Mouse (Mus musculus) inflammation-experienced regulatory T-cells (primary cell): ENCODE results near the gene Sdc1. TPM values are rescaled to one million over a fixed set of nuclear protein-coding genes. Genes with fewer than 3 reads are reported as not detected.

ENCODE experiments used
- polyA plus RNA-seq, 2 experiments: library from polyadenylated mRNA; unstranded; fragments of 100-300 nt; shearing (Covaris generic); gene quantifications; one replicate each; pipeline ENCODE4 v1.2.1; 2017

Sdc1 gene
- polyA plus RNA-seq: 1 to 10 TPM in 1 of 2 experiments, under 1 TPM in 1; 0.71 to 1.3 TPM

DNA sequence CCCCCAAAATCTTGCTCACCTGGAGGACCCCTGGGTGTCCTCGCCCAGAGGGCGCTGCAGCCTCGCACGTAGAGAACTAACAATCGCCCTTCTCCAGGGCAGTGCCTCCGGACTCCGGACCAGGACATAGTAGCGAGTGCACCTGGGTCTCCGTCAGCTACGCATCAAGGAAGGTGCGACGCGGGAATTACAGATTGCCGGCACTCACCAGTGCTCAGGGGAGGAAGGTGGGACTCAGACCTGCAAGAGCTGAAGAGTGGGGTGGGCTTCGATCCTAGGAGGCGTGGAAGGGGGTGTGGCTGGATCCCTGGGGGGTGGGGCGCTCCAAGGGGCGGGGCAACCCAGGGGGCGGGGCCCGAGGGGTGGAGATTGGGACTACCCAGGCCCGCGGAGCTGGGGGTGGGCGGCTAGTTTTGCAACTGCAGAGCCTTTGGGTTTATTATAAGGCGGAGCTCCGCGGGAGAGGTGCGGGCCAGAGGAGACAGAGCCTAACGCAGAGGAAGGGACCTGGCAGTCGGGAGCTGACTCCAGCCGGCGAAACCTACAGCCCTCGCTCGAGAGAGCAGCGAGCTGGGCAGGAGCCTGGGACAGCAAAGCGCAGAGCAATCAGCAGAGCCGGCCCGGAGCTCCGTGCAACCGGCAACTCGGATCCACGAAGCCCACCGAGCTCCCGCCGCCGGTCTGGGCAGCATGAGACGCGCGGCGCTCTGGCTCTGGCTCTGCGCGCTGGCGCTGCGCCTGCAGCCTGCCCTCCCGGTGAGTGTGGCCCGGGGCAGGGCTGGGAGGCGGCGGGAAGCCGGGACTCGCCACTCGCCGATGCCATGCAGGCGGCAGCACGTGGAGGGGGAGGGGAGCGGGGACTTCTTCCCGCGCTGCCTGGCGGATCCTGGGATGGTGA, at the start of gene Sdc1:
Gene Sdc1, plus strand, starts transcription at position 378 of the 898 bp plus-strand sequence.

Other genes starting within 250 kb of the Sdc1 start
- not detected for gene Slc7a15, start 172.3 kb upstream of the Sdc1 start, polyA plus RNA-seq
- 10 to 100 TPM in 1 of 2 experiments, 1 to 10 TPM in 1; 7.9 to 11.7 TPM for gene Pum2, start 97.2 kb upstream of the Sdc1 start, polyA plus RNA-seq
- gene Laptm4a, start 150.3 kb downstream of the Sdc1 start, polyA plus RNA-seq: 100 to 1,000 TPM; 149 to 174 TPM
- gene Matn3, start 176.6 kb downstream of the Sdc1 start, polyA plus RNA-seq: under 1 TPM; 0.16 to 0.49 TPM
- 1 to 10 TPM; 3.5 to 4.1 TPM for gene Wdr35, start 202.6 kb downstream of the Sdc1 start, polyA plus RNA-seq